Comparison of ENCODE assay signal across 8 mouse cellular contexts in genomic region chr11:102320686-102321005, GRCm38 (mm10). TPM values are rescaled to one million over a fixed set of nuclear protein-coding genes. Genes with fewer than 3 reads are reported as not detected.
DNase-seq lines count a peak whose midpoint lies in the region; ATAC-seq and TF ChIP-seq lines count a peak whose summit lies in the region.

No protein-coding gene starts in this region.

- ATAC-seq in frontal cortex, adult (ENCODE audit: low TSS enrichment): peak; percentile 22; the same call in 1 of the 2 replicates
- ATAC-seq in megakaryocyte-erythroid progenitor cell, adult 5-6 weeks (replicated peaks; ENCODE audit: low FRiP score, low TSS enrichment, poor library complexity, severe bottlenecking): no peak

- TF ChIP-seq POLR2A in MEL (IDR thresholded peaks at IDR 0.05; ENCODE audit: control insufficient read depth in 1 of 2, insufficient read depth in 1 of 2, low read depth in 1 of 2, low read length in 2 of 2, poor library complexity in 1 of 2): no peak
- TF ChIP-seq POLR2A in brain, embryonic 14.5 days (IDR thresholded peaks at IDR 0.05; ENCODE audit: borderline replicate concordance, extremely low read depth, insufficient read depth, insufficient read length, poor library complexity, severe bottlenecking): no peak

- intact Hi-C loops in heart, postnatal 36 days (cut with DNase I): loop anchor here (1.0 to 2.0 kb wide), 2 partner anchors 14 to 86 kb away; no protein-coding TSS in a partner anchor

- no peak for TF ChIP-seq EP300 in MEL (IDR thresholded peaks at IDR 0.05; ENCODE audit: low read depth in 1 of 2, low read length in 2 of 2)

- H3K4me1 ChIP-seq in MEL (ENCODE audit: control insufficient read depth in 1 of 2, insufficient read depth in 2 of 2, low read length in 2 of 2): peaks cover 0 to 8% of the 10 kb centered on the region in 2 experiments; a peak in 2 of 4 replicates

- H3K27me3 ChIP-seq in MEL (ENCODE audit: control insufficient read depth in 1 of 2, insufficient read depth in 2 of 2, low read length in 2 of 2): peaks cover 3 to 5% of the 10 kb centered on the region in 2 experiments; a peak in 2 of 4 replicates

- H3K79me2 ChIP-seq in MEL (ENCODE audit: control insufficient read depth, insufficient read depth, low read length, poor library complexity): peaks cover 42% of the 10 kb centered on the region

- peak overlapping the region; percentile 100 for H3K9ac ChIP-seq in MEL (ENCODE audit: control insufficient read depth, low read depth, low read length, poor library complexity, severe bottlenecking)

- peaks cover 0 to 7% of the 10 kb centered on the region in 2 experiments; a peak in 2 of 4 replicates for H3K36me3 ChIP-seq in MEL (ENCODE audit: control insufficient read depth in 1 of 2, insufficient read depth in 2 of 2, low read length in 2 of 2)

- H3K9me3 ChIP-seq in MEL (replicated peaks; ENCODE audit: insufficient read depth, low read length): no peaks in the 10 kb centered on the region

- TF ChIP-seq RAD21 in MEL (IDR thresholded peaks at IDR 0.05; ENCODE audit: low read depth, low read length): no peak

- peak overlapping the region; percentile 91 to 98; a peak in 3 of 4 replicates for H3K4me3 ChIP-seq in MEL (ENCODE audit: control insufficient read depth in 1 of 2, insufficient read depth in 1 of 2, low read depth in 2 of 2, low read length in 2 of 2)

- TF ChIP-seq CTCF in MEL (IDR thresholded peaks at IDR 0.05 in 2 of 3, conservative IDR thresholded peaks at IDR 0.05 in 1 of 3; ENCODE audit: control insufficient read depth in 1 of 3, insufficient read depth in 1 of 3, low read depth in 2 of 3, low read length in 3 of 3, poor library complexity in 1 of 3, severe bottlenecking in 1 of 3): no peak
- peak; percentile 12; the same call in 1 of the 2 replicates for TF ChIP-seq CTCF in brain, embryonic 14.5 days (IDR thresholded peaks at IDR 0.05; ENCODE audit: borderline replicate concordance, extremely low read depth, insufficient read depth, insufficient read length)

- peak overlapping the region; percentile 8; the same call in 1 of the 2 replicates for H3K27ac ChIP-seq in MEL (ENCODE audit: control insufficient read depth, low read depth, low read length)

- no peak for DNase-seq in MEL (ENCODE audit: low read depth, low spot score)
- DNase-seq in brain, embryonic 14.5 days (ENCODE audit: low read depth): peak; percentile 90
- DNase-seq in heart, postnatal 36 days: peak; percentile 73 to 77
- DNase-seq in layer of hippocampus, postnatal 10 days (ENCODE audit: low spot score in 2 of 2): peak; percentile 80 to 81
- peak; percentile 65 for DNase-seq in lung, postnatal 25 days (ENCODE audit: low spot score)
- DNase-seq in right cerebral cortex, postnatal 25 days: peak; percentile 69

TF ChIP-seq in MEL, 35 proteins besides CTCF, POLR2A, EP300 and RAD21:
- no peak for TF ChIP-seq NRF1 (IDR thresholded peaks at IDR 0.05; ENCODE audit: insufficient read depth, low read depth, low read length, poor library complexity, severe bottlenecking)
- 0 out of 2 replicates have a peak, but pooled peaks have one; percentile 2 for TF ChIP-seq ZKSCAN1 (IDR thresholded peaks at IDR 0.05; ENCODE audit: low read depth, low read length)
- no peak for TF ChIP-seq CHD1 (IDR thresholded peaks at IDR 0.05; ENCODE audit: low read depth, low read length)
- no peak for TF ChIP-seq MAFK (IDR thresholded peaks at IDR 0.05; ENCODE audit: borderline replicate concordance, low read depth, low read length)
- TF ChIP-seq TCF12 (IDR thresholded peaks at IDR 0.05; ENCODE audit: low read depth, low read length): 0 out of 2 replicates have a peak, but pooled peaks have one; percentile 15
- TF ChIP-seq BHLHE40 (IDR thresholded peaks at IDR 0.05; ENCODE audit: borderline replicate concordance, low read depth, low read length): no peak
- TF ChIP-seq HCFC1 (IDR thresholded peaks at IDR 0.05; ENCODE audit: low read depth, low read length): no peak
- TF ChIP-seq UBTF (IDR thresholded peaks at IDR 0.05; ENCODE audit: borderline replicate concordance, insufficient read depth, low read depth, low read length): no peak
- TF ChIP-seq MEF2A (IDR thresholded peaks at IDR 0.05; ENCODE audit: extremely low read depth, insufficient replicate concordance, low read depth, low read length, poor library complexity, severe bottlenecking): no peak
- TF ChIP-seq POLR2AphosphoS2 (IDR thresholded peaks at IDR 0.05; ENCODE audit: low read length): no peak
- no peak; the same call in 1 of the 2 replicates for TF ChIP-seq ZMIZ1 (IDR thresholded peaks at IDR 0.05; ENCODE audit: low read depth, low read length)
- no peak for TF ChIP-seq TBP (IDR thresholded peaks at IDR 0.05; ENCODE audit: low read depth, low read length)
- TF ChIP-seq ZNF384 (IDR thresholded peaks at IDR 0.05; ENCODE audit: low read depth, low read length): no peak
- TF ChIP-seq MAZ (IDR thresholded peaks at IDR 0.05; ENCODE audit: low read depth, low read length): no peak

RNA-seq across cellular contexts. Expression of gene Ubtf, which starts 1.1 kb away (rescaled TPM):
- 151 and 189 TPM in 2 replicates for total RNA-seq in MEL (2012; rRNA removed)
- polyA plus RNA-seq in MEL (2012; ENCODE audit: insufficient read depth in 1 of 2, insufficient read length in 2 of 2, low read depth in 1 of 2, low replicate concordance in 2 of 2, missing spikeins in 1 of 2): 100 to 1,000 TPM in 1 of 2 experiments, 10 to 100 TPM in 1; 76.5 to 145 TPM
- 57.7 and 80.5 TPM in 2 replicates for polyA plus RNA-seq in brain, embryonic 14.5 days (2012; rRNA removed)
- 10 to 100 TPM; 57.2 to 60.4 TPM for total RNA-seq in heart, postnatal 36 days (2021)
- total RNA-seq in layer of hippocampus, postnatal 10 days (2021): 100 to 1,000 TPM; 112 to 125 TPM
- 90.4 and 102 TPM in 2 replicates for total RNA-seq in megakaryocyte-erythroid progenitor cell, adult 5-6 weeks (2014; fragmentation: Nextera tagmentation)
- 162 and 180 TPM in 2 replicates for total RNA-seq in megakaryocyte-erythroid progenitor cell, adult 5-6 weeks (2017)

RNA-seq across cellular contexts. Expression of gene Atxn7l3, which starts 24.2 kb away (rescaled TPM):
- 40.5 and 46.7 TPM in 2 replicates for total RNA-seq in MEL (2012; rRNA removed)
- polyA plus RNA-seq in MEL (2012; ENCODE audit: insufficient read depth in 1 of 2, insufficient read length in 2 of 2, low read depth in 1 of 2, low replicate concordance in 2 of 2, missing spikeins in 1 of 2): 10 to 100 TPM; 39.4 to 53.0 TPM
- 116 and 130 TPM in 2 replicates for polyA plus RNA-seq in brain, embryonic 14.5 days (2012; rRNA removed)
- 10 to 100 TPM; 22.9 to 24.2 TPM for total RNA-seq in heart, postnatal 36 days (2021)
- total RNA-seq in layer of hippocampus, postnatal 10 days (2021): 100 to 1,000 TPM; 146 to 150 TPM
- 23.2 and 34.0 TPM in 2 replicates for total RNA-seq in megakaryocyte-erythroid progenitor cell, adult 5-6 weeks (2014; fragmentation: Nextera tagmentation)
- total RNA-seq in megakaryocyte-erythroid progenitor cell, adult 5-6 weeks (2017): 18.3 and 21.5 TPM in 2 replicates

RNA-seq across cellular contexts. Expression of gene Tmub2, which starts 35.9 kb away (rescaled TPM):
- total RNA-seq in MEL (2012; rRNA removed): 27.0 and 29.3 TPM in 2 replicates
- polyA plus RNA-seq in MEL (2012; ENCODE audit: insufficient read depth in 1 of 2, insufficient read length in 2 of 2, low read depth in 1 of 2, low replicate concordance in 2 of 2, missing spikeins in 1 of 2): 10 to 100 TPM in 1 of 2 experiments, not detected in 1; 40.5 TPM
- 74.7 and 88.3 TPM in 2 replicates for polyA plus RNA-seq in brain, embryonic 14.5 days (2012; rRNA removed)
- 10 to 100 TPM; 25.2 to 26.7 TPM for total RNA-seq in heart, postnatal 36 days (2021)
- total RNA-seq in layer of hippocampus, postnatal 10 days (2021): 10 to 100 TPM; 55.2 to 60.4 TPM
- total RNA-seq in megakaryocyte-erythroid progenitor cell, adult 5-6 weeks (2014; fragmentation: Nextera tagmentation): 14.5 and 19.8 TPM in 2 replicates
- 10.0 and 27.4 TPM in 2 replicates for total RNA-seq in megakaryocyte-erythroid progenitor cell, adult 5-6 weeks (2017)

RNA-seq across cellular contexts. Expression of gene Slc4a1, which starts 45.4 kb away (rescaled TPM):
- 0.23 and 0.36 TPM in 2 replicates for total RNA-seq in MEL (2012; rRNA removed)
- under 1 TPM in 1 of 2 experiments, not detected in 1; 0.35 TPM for polyA plus RNA-seq in MEL (2012; ENCODE audit: insufficient read depth in 1 of 2, insufficient read length in 2 of 2, low read depth in 1 of 2, low replicate concordance in 2 of 2, missing spikeins in 1 of 2)
- polyA plus RNA-seq in brain, embryonic 14.5 days (2012; rRNA removed): 1.3 and 2.6 TPM in 2 replicates
- 1 to 10 TPM; 2.1 to 7.8 TPM for total RNA-seq in heart, postnatal 36 days (2021)
- total RNA-seq in layer of hippocampus, postnatal 10 days (2021): under 1 TPM; 0.32 to 0.54 TPM
- 0.42 and 0.46 TPM in 2 replicates for total RNA-seq in megakaryocyte-erythroid progenitor cell, adult 5-6 weeks (2014; fragmentation: Nextera tagmentation)
- total RNA-seq in megakaryocyte-erythroid progenitor cell, adult 5-6 weeks (2017): 0.27 and 6.8 TPM in 2 replicates

RNA-seq across cellular contexts. Expression of gene Asb16, which starts 52.1 kb away (rescaled TPM):
- total RNA-seq in MEL (2012; rRNA removed): 3.9 and 4.4 TPM in 2 replicates
- polyA plus RNA-seq in MEL (2012; ENCODE audit: insufficient read depth in 1 of 2, insufficient read length in 2 of 2, low read depth in 1 of 2, low replicate concordance in 2 of 2, missing spikeins in 1 of 2): 1 to 10 TPM in 1 of 2 experiments, not detected in 1; 8.5 TPM
- polyA plus RNA-seq in brain, embryonic 14.5 days (2012; rRNA removed): 0.25 and 0.56 TPM in 2 replicates
- 1 to 10 TPM in 1 of 2 experiments, under 1 TPM in 1; 0.73 to 1.1 TPM for total RNA-seq in heart, postnatal 36 days (2021)
- total RNA-seq in layer of hippocampus, postnatal 10 days (2021): under 1 TPM; 0.64 to 0.76 TPM
- 2.2 and 2.5 TPM in 2 replicates for total RNA-seq in megakaryocyte-erythroid progenitor cell, adult 5-6 weeks (2014; fragmentation: Nextera tagmentation)
- 0.84 and 1.3 TPM in 2 replicates for total RNA-seq in megakaryocyte-erythroid progenitor cell, adult 5-6 weeks (2017)
